Mouse (Mus musculus): ENCODE data around the gene Plxdc1. TPM values are rescaled to one million over a fixed set of nuclear protein-coding genes. Genes with fewer than 3 reads are reported as not detected.
"Not testable (repeated sequence)": the region's sequence is repeated elsewhere in the genome, so short reads cannot be mapped to it uniquely, and the experiment has no call there.

Plxdc1 gene
- polyA plus RNA-seq, 1 experiment from 2014 or later: 2.8 TPM

DNA sequence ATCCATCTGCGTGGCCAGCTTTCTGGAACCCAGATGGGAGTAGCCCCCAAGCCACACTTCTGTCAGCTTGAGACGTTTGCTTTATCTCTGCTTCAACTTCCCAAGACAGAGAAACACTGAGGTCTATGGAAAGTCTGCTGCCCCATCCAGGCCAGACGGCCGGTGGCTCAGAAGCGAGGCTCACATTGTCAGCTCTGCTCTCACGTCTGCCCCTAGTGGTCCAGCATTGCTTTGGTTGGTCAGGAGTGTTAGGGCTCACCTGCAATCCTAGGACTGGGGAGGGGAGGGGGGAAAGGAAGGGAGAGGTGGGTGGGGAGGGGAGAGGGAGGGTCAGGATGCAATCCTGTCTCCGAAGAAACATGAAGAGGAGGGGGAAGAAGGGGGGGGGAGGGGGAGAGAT is 38.8 kb downstream of the Plxdc1 start:
- H3K4me3 ChIP-seq (ENCODE audit: low read length): no peak overlapping the region
- no peak overlapping the region for H3K4me2 ChIP-seq (ENCODE audit: low read length)
- no peaks in the 10 kb centered on the region for H3K27me3 ChIP-seq (replicated peaks; ENCODE audit: control insufficient read depth, insufficient read depth, low read length)
- H3K27ac ChIP-seq (ENCODE audit: low read depth, low read length): no peak overlapping the region
- no peaks in the 10 kb centered on the region for H3K36me3 ChIP-seq (ENCODE audit: control insufficient read depth, insufficient read depth, low read length)
- H3K9ac ChIP-seq (ENCODE audit: low read depth, low read length): no peak overlapping the region
- H3K9me3 ChIP-seq (ENCODE audit: control insufficient read depth, low read length): no peaks in the 10 kb centered on the region
- ATAC-seq: no peak
- H3K4me1 ChIP-seq (ENCODE audit: control insufficient read depth, insufficient read depth, low read depth, low read length): peaks cover 9% of the 10 kb centered on the region
- 11% methylated on average over 7 of the region's 7 CpGs for WGBS

DNA sequence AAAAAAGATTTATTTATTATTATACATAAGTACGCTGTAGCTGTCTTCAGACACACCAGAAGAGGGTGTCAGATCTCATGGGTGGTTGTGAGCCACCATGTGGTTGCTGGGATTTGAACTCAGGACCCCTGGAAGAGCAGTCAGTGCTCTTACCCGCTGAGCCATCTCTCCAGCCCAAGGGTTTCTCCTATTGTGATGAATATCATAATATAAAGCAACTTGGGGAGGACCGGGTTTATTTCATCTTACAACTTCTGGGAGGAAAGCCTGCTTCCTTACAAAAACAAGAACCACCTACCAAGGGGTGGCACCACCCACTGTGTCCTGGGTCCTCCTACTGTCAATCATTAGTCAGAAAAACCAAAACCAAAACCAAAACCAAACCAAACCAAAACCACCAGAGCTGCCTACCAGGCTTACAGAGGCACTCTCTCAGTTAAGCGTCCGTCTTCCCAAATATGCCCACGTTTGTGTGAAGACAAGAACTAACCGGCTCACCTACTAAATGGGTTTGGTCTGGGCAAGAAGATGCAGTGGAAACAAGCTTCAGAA is 40.4 kb downstream of the Plxdc1 start:
- not testable (repeated sequence) for H3K4me2 ChIP-seq (ENCODE audit: low read length); H3K36me3 ChIP-seq (ENCODE audit: control insufficient read depth, insufficient read depth, low read length); H3K27ac ChIP-seq (ENCODE audit: low read depth, low read length); ATAC-seq; H3K4me3 ChIP-seq (ENCODE audit: low read length); H3K9ac ChIP-seq (ENCODE audit: low read depth, low read length); H3K9me3 ChIP-seq (ENCODE audit: control insufficient read depth, low read length); H3K4me1 ChIP-seq (ENCODE audit: control insufficient read depth, insufficient read depth, low read depth, low read length); H3K27me3 ChIP-seq (replicated peaks; ENCODE audit: control insufficient read depth, insufficient read depth, low read length)
- 90% methylated on average over 7 of the region's 7 CpGs for WGBS

DNA sequence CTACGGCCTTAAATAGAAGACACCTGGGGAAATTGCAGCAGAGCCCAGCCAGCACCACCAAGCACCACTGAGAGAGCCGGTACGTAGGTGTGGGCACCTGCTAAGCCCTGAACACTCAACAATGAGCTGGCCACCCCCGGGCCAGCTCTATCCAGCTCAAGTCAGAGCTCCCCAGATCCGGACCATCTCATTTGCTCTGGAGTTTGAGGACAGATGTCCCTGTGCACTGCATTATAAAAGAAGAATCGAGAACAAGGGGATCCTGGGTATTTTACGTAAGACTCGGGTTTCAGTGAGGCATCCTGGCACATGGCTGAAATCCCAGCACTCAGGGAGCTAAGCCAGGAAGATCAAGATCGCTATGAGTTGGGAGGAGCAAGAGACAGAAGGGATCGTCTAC is 41.2 kb downstream of the Plxdc1 start:
- Histone ChIP-seq H3K9ac (ENCODE audit: low read depth, low read length) (no peak overlapping the region), H3K27ac (ENCODE audit: low read depth, low read length) (no peak overlapping the region), H3K36me3 (ENCODE audit: control insufficient read depth, insufficient read depth, low read length) (no peaks in the 10 kb centered on the region), H3K9me3 (ENCODE audit: control insufficient read depth, low read length) (no peaks in the 10 kb centered on the region), H3K4me3 (ENCODE audit: low read length) (no peak overlapping the region), H3K4me1 (ENCODE audit: control insufficient read depth, insufficient read depth, low read depth, low read length) (peaks cover 5% of the 10 kb centered on the region), H3K27me3 (replicated peaks; ENCODE audit: control insufficient read depth, insufficient read depth, low read length) (no peaks in the 10 kb centered on the region), H3K4me2 (ENCODE audit: low read length) (no peak overlapping the region)
- ATAC-seq: no peak
- 86% methylated on average over 10 of the region's 10 CpGs for WGBS

DNA sequence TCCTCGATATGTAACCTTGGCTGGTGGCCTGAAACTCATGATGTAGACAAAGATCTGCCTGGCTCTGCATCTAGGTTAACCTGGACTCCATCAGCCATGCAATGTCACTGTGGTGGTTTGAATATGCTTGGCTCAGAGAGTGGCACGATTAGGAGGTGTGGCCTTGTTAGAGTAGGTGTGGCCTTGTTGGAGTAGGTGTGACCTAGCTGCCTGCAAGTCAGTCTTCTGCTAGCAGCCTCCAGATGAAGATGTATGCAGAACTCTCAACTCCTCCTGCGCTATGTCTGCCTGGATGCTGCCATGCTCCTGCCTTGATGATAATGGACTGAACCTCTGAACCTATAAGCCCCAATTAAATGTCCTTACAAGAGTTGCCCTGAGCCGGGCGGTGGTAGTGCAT is 43.0 kb downstream of the Plxdc1 start:
- no peak overlapping the region for H3K27ac ChIP-seq (ENCODE audit: low read depth, low read length)
- no peaks in the 10 kb centered on the region for H3K36me3 ChIP-seq (ENCODE audit: control insufficient read depth, insufficient read depth, low read length)
- H3K4me1 ChIP-seq (ENCODE audit: control insufficient read depth, insufficient read depth, low read depth, low read length): no peaks in the 10 kb centered on the region
- WGBS: 86% methylated on average over 5 of the region's 5 CpGs
- no peaks in the 10 kb centered on the region for H3K9me3 ChIP-seq (ENCODE audit: control insufficient read depth, low read length)
- no peak for ATAC-seq
- H3K4me3 ChIP-seq (ENCODE audit: low read length): no peak overlapping the region
- no peak overlapping the region for H3K9ac ChIP-seq (ENCODE audit: low read depth, low read length)
- no peaks in the 10 kb centered on the region for H3K27me3 ChIP-seq (replicated peaks; ENCODE audit: control insufficient read depth, insufficient read depth, low read length)
- H3K4me2 ChIP-seq (ENCODE audit: low read length): no peak overlapping the region

DNA sequence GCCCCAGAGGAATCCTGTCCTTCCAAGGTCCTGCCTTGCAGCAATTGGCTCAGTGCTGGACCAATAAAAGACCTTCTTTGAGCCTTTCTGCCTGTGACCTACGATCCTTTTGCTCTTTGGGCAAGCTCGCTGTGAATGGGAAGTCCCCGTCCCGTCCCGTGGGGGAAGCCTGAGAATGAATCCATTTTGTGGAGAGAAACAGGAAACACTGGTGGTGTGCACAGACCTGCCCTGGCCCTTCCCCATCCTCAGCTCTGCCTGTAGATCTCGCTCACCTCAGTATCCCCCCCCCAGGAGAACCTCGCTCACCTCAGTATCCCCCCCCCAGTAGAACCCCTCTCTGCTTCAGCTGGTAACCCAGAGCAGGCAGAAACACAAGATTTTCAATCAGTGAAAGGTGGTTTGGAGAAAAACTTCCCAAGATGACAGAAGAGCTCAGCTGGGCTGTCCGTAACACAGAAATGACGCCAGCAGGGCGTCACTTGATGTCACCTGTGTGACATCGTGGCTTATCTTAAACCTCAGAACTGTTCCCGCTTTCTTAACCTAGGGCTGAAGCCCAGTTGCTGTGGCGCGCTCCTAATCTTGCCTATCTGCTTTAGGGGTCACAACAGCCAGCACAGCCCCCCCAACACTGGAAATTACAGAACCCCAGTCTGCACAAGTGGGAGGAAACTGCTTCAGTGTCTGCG is 43.7 kb downstream of the Plxdc1 start:
- no peaks in the 10 kb centered on the region for H3K36me3 ChIP-seq (ENCODE audit: control insufficient read depth, insufficient read depth, low read length)
- H3K4me2 ChIP-seq (ENCODE audit: low read length): no peak overlapping the region
- no peak overlapping the region for H3K9ac ChIP-seq (ENCODE audit: low read depth, low read length)
- no peaks in the 10 kb centered on the region for H3K27me3 ChIP-seq (replicated peaks; ENCODE audit: control insufficient read depth, insufficient read depth, low read length)
- no peak overlapping the region for H3K4me3 ChIP-seq (ENCODE audit: low read length)
- no peak for ATAC-seq
- H3K9me3 ChIP-seq (ENCODE audit: control insufficient read depth, low read length): no peaks in the 10 kb centered on the region
- H3K4me1 ChIP-seq (ENCODE audit: control insufficient read depth, insufficient read depth, low read depth, low read length): no peaks in the 10 kb centered on the region
- WGBS: 77% methylated on average over 15 of the region's 15 CpGs
- no peak overlapping the region for H3K27ac ChIP-seq (ENCODE audit: low read depth, low read length)

DNA sequence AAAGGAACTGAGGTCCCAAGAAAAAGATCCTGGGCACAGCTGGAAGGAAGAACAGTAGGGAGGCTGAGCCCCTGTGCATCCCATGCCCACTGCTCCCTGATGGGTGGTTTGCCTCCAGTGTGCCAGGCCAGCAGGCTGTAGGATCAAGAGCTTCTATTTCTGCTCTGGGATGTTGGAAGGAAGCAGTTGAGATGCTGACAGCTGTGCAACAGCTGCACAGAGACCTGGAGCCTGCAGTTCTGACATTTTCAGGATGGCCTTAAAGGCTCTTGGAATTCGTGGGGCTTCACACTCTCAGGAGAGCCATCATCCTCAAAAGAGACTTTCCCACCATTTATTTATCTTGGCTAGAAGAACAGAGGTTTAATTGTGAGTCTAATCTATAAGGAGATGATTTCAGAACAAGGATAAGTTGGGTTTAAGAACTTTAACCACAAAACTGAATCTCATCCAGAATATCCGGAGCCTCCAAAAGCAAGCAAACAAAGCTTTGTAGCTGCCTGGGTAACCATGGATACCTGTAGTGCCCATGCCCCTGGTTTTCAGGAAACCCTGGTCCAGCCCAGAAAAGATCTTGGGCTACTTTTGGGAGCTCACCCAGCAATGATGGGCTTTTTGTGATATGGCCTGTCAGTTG is 48.7 kb downstream of the Plxdc1 start:
- H3K27ac ChIP-seq (ENCODE audit: low read depth, low read length): no peak overlapping the region
- no peak for ATAC-seq
- 54% methylated on average over 2 of the region's 2 CpGs for WGBS
- no peaks in the 10 kb centered on the region for H3K9me3 ChIP-seq (ENCODE audit: control insufficient read depth, low read length)
- H3K4me3 ChIP-seq (ENCODE audit: low read length): no peak overlapping the region
- no peaks in the 10 kb centered on the region for H3K36me3 ChIP-seq (ENCODE audit: control insufficient read depth, insufficient read depth, low read length)
- no peaks in the 10 kb centered on the region for H3K4me1 ChIP-seq (ENCODE audit: control insufficient read depth, insufficient read depth, low read depth, low read length)
- H3K9ac ChIP-seq (ENCODE audit: low read depth, low read length): no peak overlapping the region
- no peak overlapping the region for H3K4me2 ChIP-seq (ENCODE audit: low read length)
- no peaks in the 10 kb centered on the region for H3K27me3 ChIP-seq (replicated peaks; ENCODE audit: control insufficient read depth, insufficient read depth, low read length)

DNA sequence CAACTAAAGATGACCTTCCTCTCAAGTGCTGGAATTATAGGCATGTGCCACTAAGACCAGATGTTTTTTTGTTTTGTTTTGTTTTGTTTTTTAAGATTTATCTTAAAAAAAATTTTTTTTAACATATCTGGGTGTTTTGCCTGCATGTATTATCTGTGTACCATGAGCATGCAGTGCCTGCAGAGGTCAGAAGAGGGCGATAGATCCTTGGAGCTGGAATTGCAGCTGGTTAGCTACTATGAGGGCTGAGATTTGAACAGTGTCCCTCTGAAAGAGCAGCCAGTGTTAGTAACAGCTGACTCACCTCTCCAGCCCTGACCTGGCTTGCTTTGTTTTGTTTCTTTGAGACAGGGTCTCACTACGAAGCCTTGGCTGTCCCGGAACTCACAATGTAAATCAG is 49.5 kb downstream of the Plxdc1 start:
- no peak for ATAC-seq
- H3K9me3 ChIP-seq (ENCODE audit: control insufficient read depth, low read length): no peaks in the 10 kb centered on the region
- H3K4me2 ChIP-seq (ENCODE audit: low read length): no peak overlapping the region
- no peaks in the 10 kb centered on the region for H3K36me3 ChIP-seq (ENCODE audit: control insufficient read depth, insufficient read depth, low read length)
- no peaks in the 10 kb centered on the region for H3K27me3 ChIP-seq (replicated peaks; ENCODE audit: control insufficient read depth, insufficient read depth, low read length)
- H3K27ac ChIP-seq (ENCODE audit: low read depth, low read length): no peak overlapping the region
- H3K9ac ChIP-seq (ENCODE audit: low read depth, low read length): no peak overlapping the region
- 31% methylated on average over 3 of the region's 3 CpGs for WGBS
- no peaks in the 10 kb centered on the region for H3K4me1 ChIP-seq (ENCODE audit: control insufficient read depth, insufficient read depth, low read depth, low read length)
- H3K4me3 ChIP-seq (ENCODE audit: low read length): no peak overlapping the region

DNA sequence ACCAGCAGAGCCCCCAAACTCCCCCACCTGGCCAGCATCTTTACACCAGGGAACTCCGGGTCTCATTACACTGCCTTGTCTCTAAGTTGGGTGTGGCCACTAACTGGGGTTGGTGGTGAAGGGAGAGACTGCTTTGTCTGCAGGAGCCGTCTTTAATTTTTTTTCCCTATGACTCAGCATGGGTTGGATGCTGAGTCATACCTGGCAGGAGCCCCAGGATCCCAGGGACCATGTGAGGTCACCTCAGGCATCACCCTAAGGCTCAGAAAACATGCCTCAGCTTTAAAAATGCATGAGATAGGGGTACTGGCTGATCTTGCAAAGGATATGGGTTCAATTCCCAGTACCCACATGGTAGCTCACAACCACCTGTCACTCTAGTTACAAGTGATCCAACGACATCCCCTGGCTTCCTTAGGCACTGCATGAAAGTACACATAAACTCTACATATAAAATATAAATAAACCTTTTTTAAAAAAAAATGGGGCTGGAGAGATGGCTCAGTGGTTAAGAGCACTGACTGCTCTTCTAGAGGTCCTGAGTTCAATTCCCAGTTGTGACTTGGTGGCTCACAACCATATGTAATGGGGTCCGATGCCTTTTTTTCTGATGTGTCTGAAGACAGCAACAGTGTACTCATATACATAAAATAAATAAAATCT is 50.2 kb downstream of the Plxdc1 start:
- Histone ChIP-seq H3K9ac (ENCODE audit: low read depth, low read length) (no peak overlapping the region), H3K27ac (ENCODE audit: low read depth, low read length) (no peak overlapping the region), H3K4me1 (ENCODE audit: control insufficient read depth, insufficient read depth, low read depth, low read length) (no peaks in the 10 kb centered on the region), H3K4me2 (ENCODE audit: low read length) (no peak overlapping the region), H3K27me3 (replicated peaks; ENCODE audit: control insufficient read depth, insufficient read depth, low read length) (no peaks in the 10 kb centered on the region), H3K36me3 (ENCODE audit: control insufficient read depth, insufficient read depth, low read length) (no peaks in the 10 kb centered on the region), H3K9me3 (ENCODE audit: control insufficient read depth, low read length) (no peaks in the 10 kb centered on the region), H3K4me3 (ENCODE audit: low read length) (no peak overlapping the region)
- WGBS: 67% methylated on average over 4 of the region's 4 CpGs
- no peak for ATAC-seq

DNA sequence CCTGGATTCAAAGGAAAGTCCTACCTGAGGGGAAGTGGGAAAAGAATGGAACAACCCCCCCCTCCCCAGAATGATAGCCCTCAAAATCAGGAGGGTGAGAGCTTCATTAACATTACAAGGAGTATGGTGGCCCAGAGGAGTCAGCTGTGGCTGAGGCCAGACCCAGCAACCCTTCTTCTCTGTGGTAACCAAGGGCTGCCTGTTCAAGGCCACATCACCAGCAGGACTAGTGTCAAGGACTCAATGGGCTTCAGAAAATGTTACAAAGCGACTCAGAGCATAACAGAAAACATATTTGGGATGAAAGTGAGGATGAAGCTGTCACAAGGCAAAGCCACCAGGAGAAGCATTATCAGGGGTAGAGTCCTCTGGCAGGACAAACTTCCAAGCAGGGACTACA is 52.7 kb downstream of the Plxdc1 start:
- H3K9me3 ChIP-seq (ENCODE audit: control insufficient read depth, low read length): no peaks in the 10 kb centered on the region
- H3K9ac ChIP-seq (ENCODE audit: low read depth, low read length): no peak overlapping the region
- no peaks in the 10 kb centered on the region for H3K27me3 ChIP-seq (replicated peaks; ENCODE audit: control insufficient read depth, insufficient read depth, low read length)
- no peak overlapping the region for H3K27ac ChIP-seq (ENCODE audit: low read depth, low read length)
- 79% methylated on average over 1 of the region's 1 CpGs for WGBS
- H3K4me1 ChIP-seq (ENCODE audit: control insufficient read depth, insufficient read depth, low read depth, low read length): no peaks in the 10 kb centered on the region
- no peaks in the 10 kb centered on the region for H3K36me3 ChIP-seq (ENCODE audit: control insufficient read depth, insufficient read depth, low read length)
- H3K4me3 ChIP-seq (ENCODE audit: low read length): no peak overlapping the region
- ATAC-seq: no peak
- H3K4me2 ChIP-seq (ENCODE audit: low read length): no peak overlapping the region
